Mouse (Mus musculus): ENCODE measurements around the gene Gm36079. TPM values are rescaled to one million over a fixed set of nuclear protein-coding genes. Genes with fewer than 3 reads are reported as not detected.
"Not testable (repeated sequence)": the region's sequence is repeated elsewhere in the genome, so short reads cannot be mapped to it uniquely, and the experiment has no call there.

The Gm36079 gene
- not detected for total RNA-seq (2022)

DNA sequence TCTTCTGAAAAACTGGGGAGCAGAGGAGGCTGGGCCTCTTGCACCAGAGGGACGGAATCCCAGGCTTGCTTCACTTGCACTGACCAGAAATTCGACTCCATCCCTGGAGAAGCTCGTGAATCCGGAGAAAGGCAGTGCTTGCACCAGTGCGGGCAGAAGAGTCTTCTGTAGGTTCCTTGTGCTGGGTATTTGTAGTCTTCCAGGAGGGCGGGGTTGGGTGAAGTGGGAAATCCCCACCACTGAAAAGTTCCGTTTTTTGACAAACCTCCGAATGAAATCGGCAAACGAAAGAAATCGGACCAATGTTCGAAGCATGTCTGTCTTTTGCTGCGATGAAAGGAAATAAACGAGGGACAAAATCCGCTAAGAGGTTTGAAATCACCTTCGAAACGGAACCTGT lies at the start of gene Gm36079:
Gm36079 (minus strand) TSS at position 101 of the 400 bp plus-strand sequence.
- not testable (repeated sequence) for DNase-seq

DNA sequence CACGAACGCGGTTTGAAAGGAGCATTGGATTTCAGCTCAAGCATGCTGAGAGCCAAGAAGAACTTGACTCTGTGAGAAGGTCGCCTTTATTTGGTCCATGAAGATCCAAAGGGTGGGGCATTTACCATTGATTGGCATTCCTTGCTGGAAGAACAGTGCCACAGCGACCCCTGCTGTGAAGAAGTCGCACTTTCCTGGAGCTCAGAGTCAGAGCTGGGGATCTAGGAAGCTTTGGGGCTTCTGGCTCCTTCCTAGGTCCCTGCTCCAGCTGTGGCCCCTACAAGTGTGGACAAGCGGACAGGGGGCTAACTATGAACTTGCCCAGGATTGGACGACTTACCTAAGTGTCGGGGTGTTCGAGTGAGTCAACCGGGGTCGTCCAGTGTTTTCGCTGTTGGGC lies 44.1 kb upstream of the Gm36079 start:
- not testable (repeated sequence) for DNase-seq

- not testable (repeated sequence) for DNase-seq
These were observed 43.3 kb upstream of the Gm36079 start for GRCm38 (mm10) chr13:120070012-120070598.

DNA sequence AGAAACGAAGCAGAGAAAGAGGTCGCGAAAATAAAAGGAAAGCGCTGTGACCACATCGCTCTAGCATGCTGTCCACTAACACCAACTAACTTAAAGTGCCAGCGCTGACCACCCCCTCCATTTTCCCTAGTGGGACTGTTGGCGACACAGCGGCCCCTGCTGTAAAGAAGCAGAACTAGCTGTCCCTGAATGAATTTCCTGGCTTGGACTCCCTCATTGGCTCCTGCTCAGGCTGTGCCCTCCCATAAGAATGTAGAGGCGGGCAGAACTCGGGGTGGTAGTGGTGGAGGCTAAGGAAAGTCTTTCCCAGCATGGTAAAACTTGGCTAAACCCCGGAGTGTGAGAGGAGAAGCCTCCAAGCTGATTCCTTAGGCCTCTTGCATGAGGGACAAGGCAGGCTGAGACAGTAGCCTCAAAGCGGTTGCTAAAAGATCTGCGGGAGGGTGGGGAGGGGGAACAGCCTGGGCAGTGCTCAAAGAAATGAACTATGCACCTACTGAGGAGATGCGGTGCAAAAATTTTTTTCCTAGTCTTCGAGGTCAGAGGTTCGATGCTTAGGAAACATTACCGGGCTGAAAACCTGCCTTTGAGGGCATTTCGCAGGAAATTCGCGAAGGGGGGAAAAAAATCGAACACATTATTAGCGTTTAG lies 36.8 kb upstream of the Gm36079 start:
- DNase-seq: not testable (repeated sequence)

GRCm38 (mm10) chr13:120062903-120063302 lies 36.1 kb upstream of the Gm36079 start:
- not testable (repeated sequence) for DNase-seq

DNA sequence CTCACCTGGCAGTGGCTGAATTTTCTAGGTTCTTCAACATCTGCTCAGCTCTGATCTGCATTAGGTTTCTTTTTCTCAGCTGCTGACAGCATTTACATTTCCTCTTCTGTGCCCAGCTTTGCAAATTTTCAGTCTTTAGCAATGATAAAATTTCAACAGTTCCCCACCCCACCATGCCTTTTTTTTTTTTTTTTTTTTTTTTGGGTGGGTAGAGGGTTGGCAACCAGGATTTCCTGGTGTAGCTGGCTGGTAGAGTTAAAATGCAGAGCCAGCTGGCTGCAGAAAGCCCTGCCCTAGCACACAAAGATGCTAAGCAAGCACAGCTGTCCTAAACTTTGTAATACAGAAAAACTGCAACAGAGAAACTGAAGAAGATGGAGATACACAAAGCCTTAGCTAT lies 25.3 kb upstream of the Gm36079 start, which contains the start of gene Gm21188:
Gm21188 (minus strand) TSS at position 110 of the 400 bp plus-strand sequence.
- not testable (repeated sequence) for DNase-seq

- DNase-seq: not testable (repeated sequence)
These were observed 21.8 kb upstream of the Gm36079 start for GRCm38 (mm10) chr13:120048608-120049007.

DNA sequence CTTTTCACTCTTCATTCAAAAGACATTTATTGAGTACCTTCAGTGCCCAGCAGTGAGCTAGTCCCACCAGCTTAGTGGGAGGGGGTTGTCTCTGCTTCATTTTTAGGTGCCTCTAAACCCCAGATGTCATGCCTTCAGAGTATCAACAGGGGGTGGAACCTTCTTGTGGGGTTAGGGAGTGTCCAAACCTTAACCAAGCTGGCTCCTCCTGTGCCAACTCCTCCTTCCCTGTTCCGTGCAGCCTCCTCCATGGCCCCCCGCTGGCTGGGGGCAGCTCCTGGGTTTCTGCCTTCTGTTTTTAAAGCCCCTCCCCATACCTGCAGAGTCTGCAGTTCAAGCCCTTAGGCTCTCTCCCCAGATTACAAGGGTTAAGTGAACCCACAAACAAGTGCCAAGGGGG lies 21.4 kb upstream of the Gm36079 start:
- DNase-seq: not testable (repeated sequence)

GRCm38 (mm10) chr13:120046422-120047209 lies 19.8 kb upstream of the Gm36079 start:
- DNase-seq: not testable (repeated sequence)

DNA sequence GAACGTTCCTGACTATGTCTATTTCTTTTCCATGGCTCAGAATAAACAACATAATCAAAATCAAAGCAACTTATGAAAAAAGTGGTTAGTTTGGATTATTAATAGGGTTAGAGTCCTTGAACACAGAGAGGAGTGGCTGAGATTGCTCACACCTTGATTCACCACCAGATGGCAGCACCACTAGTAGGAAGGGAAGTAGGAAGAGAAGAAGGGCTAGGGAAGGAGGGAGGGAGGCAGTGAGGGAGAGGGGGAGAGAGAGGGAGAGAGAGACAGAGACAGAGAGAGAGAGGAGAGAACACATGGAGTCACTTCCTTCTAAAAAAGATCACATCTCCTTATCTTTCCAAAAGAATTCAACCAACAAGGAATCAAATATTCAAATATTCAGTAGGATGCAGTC lies 14.3 kb upstream of the Gm36079 start:
- not testable (repeated sequence) for DNase-seq

DNA sequence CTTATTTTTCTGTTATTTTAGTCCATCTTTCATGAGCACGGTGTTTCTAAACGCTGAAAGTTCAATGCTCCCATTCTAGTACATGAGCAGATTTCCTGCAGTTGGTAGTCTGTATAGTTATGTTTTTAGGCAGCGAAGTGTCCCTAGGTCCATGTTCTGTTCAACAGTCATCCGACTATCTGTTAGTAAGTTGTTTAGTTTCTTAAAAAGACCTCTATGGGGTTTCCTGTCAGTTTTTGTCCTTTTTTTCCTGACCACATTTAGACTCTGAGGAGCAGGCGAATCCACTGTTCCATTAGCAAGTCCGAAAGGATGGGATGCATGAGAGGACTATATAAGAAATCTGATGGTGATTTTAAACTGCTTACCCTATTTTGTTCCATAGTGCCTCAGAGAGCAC lies 11.1 kb upstream of the Gm36079 start:
- DNase-seq: not testable (repeated sequence)

DNA sequence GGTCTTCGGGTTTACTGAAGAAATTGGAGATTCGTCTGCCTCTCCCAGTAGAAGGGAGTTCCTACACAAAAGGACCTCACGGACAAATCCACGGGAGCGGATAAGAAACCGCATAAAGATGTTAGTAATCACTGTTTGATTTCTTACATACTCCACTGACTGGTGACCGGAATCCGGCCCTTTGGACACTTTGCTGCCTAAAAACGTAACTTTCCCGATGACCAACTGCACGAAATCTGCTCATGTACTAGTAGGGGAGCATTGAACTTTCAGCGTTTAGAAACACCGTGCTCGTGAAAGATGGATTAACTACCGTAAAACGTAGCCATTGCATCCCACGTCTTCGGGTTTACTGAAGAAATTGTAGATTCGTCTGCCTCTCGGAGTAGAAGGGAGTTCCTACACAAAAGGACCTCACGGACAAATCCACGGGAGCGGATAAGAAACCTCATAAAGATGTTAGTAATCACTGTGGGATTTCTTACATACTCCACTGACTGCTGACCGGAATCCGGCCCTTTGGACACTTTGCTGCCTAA lies 9.8 kb upstream of the Gm36079 start:
- DNase-seq: not testable (repeated sequence)

GRCm38 (mm10) chr13:120035151-120035550 lies 8.3 kb upstream of the Gm36079 start:
- not testable (repeated sequence) for DNase-seq

GRCm38 (mm10) chr13:120034637-120035036 lies 7.8 kb upstream of the Gm36079 start:
- not testable (repeated sequence) for DNase-seq

- not testable (repeated sequence) for DNase-seq
These were observed 6.8 kb upstream of the Gm36079 start for GRCm38 (mm10) chr13:120033516-120034190.

DNA sequence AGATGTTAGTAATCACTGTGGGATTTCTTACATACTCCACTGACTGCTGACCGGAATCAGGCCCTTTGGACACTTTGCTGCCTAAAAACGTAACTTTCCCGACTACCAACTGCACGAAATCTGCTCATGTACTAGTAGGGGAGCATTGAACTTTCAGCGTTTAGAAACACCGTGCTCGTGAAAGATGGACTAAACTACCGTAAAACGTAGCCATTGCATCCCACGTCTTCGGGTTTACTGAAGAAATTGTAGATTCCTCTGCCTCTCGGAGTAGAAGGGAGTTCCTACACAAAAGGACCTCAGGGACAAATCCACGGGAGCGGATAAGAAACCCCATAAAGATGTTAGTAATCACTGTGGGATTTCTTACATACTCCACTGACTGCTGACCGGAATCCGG lies 4.9 kb upstream of the Gm36079 start:
- DNase-seq: not testable (repeated sequence)

GRCm38 (mm10) chr13:120027368-120027767 lies 557 bp upstream of the Gm36079 start:
- not testable (repeated sequence) for DNase-seq

- DNase-seq: not testable (repeated sequence)
These were observed 438 bp downstream of the Gm36079 start for GRCm38 (mm10) chr13:120026373-120026772.

- DNase-seq: not testable (repeated sequence)
These were observed 1.2 kb downstream of the Gm36079 start for GRCm38 (mm10) chr13:120025576-120025975.

DNA sequence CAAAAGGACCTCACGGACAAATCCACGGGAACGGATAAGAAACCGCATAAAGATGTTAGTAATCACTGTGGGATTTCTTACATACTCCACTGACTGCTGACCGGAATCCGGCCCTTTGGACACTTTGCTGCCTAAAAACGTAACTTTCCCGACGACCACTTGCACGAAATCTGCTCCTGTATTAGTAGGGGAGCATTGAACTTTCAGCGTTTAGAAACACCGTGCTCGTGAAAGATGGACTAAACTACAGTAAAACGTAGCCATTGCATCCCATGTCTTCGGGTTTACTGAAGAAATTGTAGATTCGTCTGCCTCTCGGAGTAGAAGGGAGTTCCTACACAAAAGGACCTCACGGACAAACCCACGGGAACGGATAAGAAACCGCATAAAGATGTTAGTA lies 1.8 kb downstream of the Gm36079 start:
- DNase-seq: not testable (repeated sequence)

DNA sequence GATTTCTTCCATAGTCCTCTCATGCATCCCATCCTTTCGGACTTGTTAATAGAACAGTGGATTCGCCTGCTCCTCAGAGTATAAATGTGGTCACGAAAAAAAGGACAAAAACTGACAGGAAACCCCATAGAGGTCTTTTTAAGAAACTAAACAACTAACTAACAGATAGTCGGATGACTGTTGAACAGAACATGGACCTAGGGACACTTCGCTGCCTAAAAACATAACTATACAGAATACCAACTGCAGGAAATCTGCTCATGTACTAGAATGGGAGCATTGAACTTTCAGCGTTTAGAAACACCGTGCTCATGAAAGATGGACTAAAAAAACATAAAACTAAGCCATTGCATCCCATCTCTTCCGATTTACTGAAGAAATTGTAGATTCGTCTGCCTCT lies 2.2 kb downstream of the Gm36079 start:
- DNase-seq: not testable (repeated sequence)

- DNase-seq: not testable (repeated sequence)
These were observed 5.3 kb downstream of the Gm36079 start for GRCm38 (mm10) chr13:120021477-120021876.

Measured in adrenal gland, adult 8-10 months (tissue).